Comparison of ENCODE assay signal across 21 mouse cellular contexts in genomic region chr19:17328916-17329315, GRCm38 (mm10).
"Had no signal": no experiment of that assay in that cellular context is flagged by ENCODE, and none has a peak within 500 bp of the region (broad histone marks: within the 10 kb centered on the region; RNA-seq: fewer than 3 reads in every experiment).

No protein-coding gene starts in this region.

- H3K9ac ChIP-seq: limb, embryonic 13.5 days; lung, embryonic 14.5 days; midbrain, embryonic 12.5 days; neural tube, embryonic 13.5 days had no signal

- H3K4me3 ChIP-seq: layer of hippocampus, adult 2 months; limb, embryonic 10.5 days; limb, embryonic 13.5 days; midbrain, embryonic 12.5 days; myocyte; neural tube, embryonic 13.5 days had no signal

- H3K27ac ChIP-seq: kidney, postnatal 0 days; layer of hippocampus, adult 2 months; limb, embryonic 10.5 days; limb, embryonic 13.5 days; macrophage; midbrain, embryonic 12.5 days; neural tube, embryonic 13.5 days; stomach, postnatal 0 days had no signal

- DNase-seq: kidney, adult 2 months; kidney, postnatal 25 days; layer of hippocampus, adult 9-11 months; lung, embryonic 14.5 days; right cerebral cortex, postnatal 14 days; right cerebral cortex, postnatal 4 days; thymus, adult 2 months; thymus, postnatal 14 days; thymus, postnatal 4 days had no signal

- H3K4me2 ChIP-seq: limb, embryonic 13.5 days; lung, embryonic 14.5 days; midbrain, embryonic 12.5 days; neural tube, embryonic 13.5 days had no signal

- H3K36me3 ChIP-seq: limb, embryonic 10.5 days; midbrain, embryonic 12.5 days; neural tube, embryonic 13.5 days had no signal

- ATAC-seq: intestine, postnatal 0 days; lung, postnatal 0 days; midbrain, embryonic 16.5 days had no signal

- H3K27me3 ChIP-seq: limb, embryonic 13.5 days; midbrain, embryonic 12.5 days; neural tube, embryonic 13.5 days had no signal

- H3K4me1 ChIP-seq: midbrain, embryonic 12.5 days; neural tube, embryonic 13.5 days had no signal

- H3K9me3 ChIP-seq: limb, embryonic 10.5 days; limb, embryonic 13.5 days; midbrain, embryonic 12.5 days; neural tube, embryonic 13.5 days had no signal
